Comparison of ENCODE assay signal across 25 mouse cellular contexts in genomic region chr17:43500513-43500912, GRCm38 (mm10). TPM values are rescaled to one million over a fixed set of nuclear protein-coding genes. Genes with fewer than 3 reads are reported as not detected.
DNase-seq lines count a peak whose midpoint lies in the region; ATAC-seq and TF ChIP-seq lines count a peak whose summit lies in the region.
"Had no signal": no experiment of that assay in that cellular context is flagged by ENCODE, and none has a peak within 500 bp of the region (broad histone marks: within the 10 kb centered on the region; RNA-seq: fewer than 3 reads in every experiment).

No protein-coding gene starts in this region.

- no peaks in the 10 kb centered on the region for H3K36me3 ChIP-seq in midbrain, embryonic 11.5 days (ENCODE audit: control insufficient read depth, insufficient read depth, low read length)
- no peaks in the 10 kb centered on the region for H3K36me3 ChIP-seq in midbrain, postnatal 0 days (ENCODE audit: insufficient read depth, low read length)
- H3K36me3 ChIP-seq in neural tube, embryonic 15.5 days = no peaks in the 10 kb centered on the region
- H3K36me3 ChIP-seq: embryonic facial prominence, embryonic 10.5 days; heart, embryonic 13.5 days had no signal

- H3K27me3 ChIP-seq in midbrain, embryonic 11.5 days (ENCODE audit: control insufficient read depth, insufficient read depth, low read length) = no peaks in the 10 kb centered on the region
- no peaks in the 10 kb centered on the region for H3K27me3 ChIP-seq in midbrain, postnatal 0 days (ENCODE audit: insufficient read depth, low read length)
- no peaks in the 10 kb centered on the region for H3K27me3 ChIP-seq in neural tube, embryonic 15.5 days (replicated peaks)
- H3K27me3 ChIP-seq: CH12.LX; forebrain, embryonic 13.5 days; heart, embryonic 13.5 days; Patski had no signal

- no peak overlapping the region for H3K27ac ChIP-seq in midbrain, embryonic 11.5 days (ENCODE audit: low read depth, low read length)
- H3K27ac ChIP-seq in midbrain, postnatal 0 days (ENCODE audit: low read depth, low read length) = no peak overlapping the region
- H3K27ac ChIP-seq in neural tube, embryonic 15.5 days (replicated peaks) = no peak overlapping the region
- H3K27ac ChIP-seq: embryonic facial prominence, embryonic 10.5 days; forebrain, embryonic 13.5 days; gastrocnemius, adult 2 months; heart, embryonic 13.5 days had no signal

- DNase-seq in midbrain, embryonic 11.5 days (ENCODE audit: low spot score, missing footprints) = peak; percentile 62
- DNase-seq in midbrain, postnatal 0 days (ENCODE audit: low spot score) = no peak
- peak; percentile 83 for DNase-seq in kidney, adult 9 months
- peak; percentile 32 for DNase-seq in kidney, postnatal 10 days
- no peak for DNase-seq in right cerebral cortex, postnatal 14 days
- no peak for DNase-seq in adrenal gland, adult 18-20 months (ENCODE audit: low spot score in 2 of 2)
- DNase-seq: adrenal gland, adult 2 months; adrenal gland, postnatal 25 days; cerebellum, adult 18-20 months; cerebellum, adult 9-11 months; cerebellum, postnatal 36 days; gastrocnemius, adult 2 months; gastrocnemius, postnatal 25 days; heart, postnatal 36 days had no signal

- 74% methylated on average over 1 of the region's 1 CpGs for WGBS in midbrain, embryonic 11.5 days
- WGBS in midbrain, postnatal 0 days = 89% methylated on average over 1 of the region's 1 CpGs
- WGBS in neural tube, embryonic 15.5 days = 84% methylated on average over 1 of the region's 1 CpGs

- ATAC-seq in midbrain, embryonic 11.5 days (ENCODE audit: low FRiP score) = no peak
- ATAC-seq in midbrain, postnatal 0 days (ENCODE audit: low FRiP score) = no peak
- ATAC-seq in neural tube, embryonic 15.5 days (ENCODE audit: low FRiP score) = no peak
- ATAC-seq: activated CD4-positive, CD25-positive, alpha-beta regulatory T cell, adult 4 months; forebrain, embryonic 13.5 days; Patski had no signal

- no peaks in the 10 kb centered on the region for H3K4me1 ChIP-seq in midbrain, embryonic 11.5 days (ENCODE audit: control insufficient read depth, insufficient read depth, low read length)
- no peaks in the 10 kb centered on the region for H3K4me1 ChIP-seq in midbrain, postnatal 0 days (ENCODE audit: insufficient read depth, low read length)
- H3K4me1 ChIP-seq in neural tube, embryonic 15.5 days = no peaks in the 10 kb centered on the region
- H3K4me1 ChIP-seq: forebrain, embryonic 13.5 days had no signal

- no peak overlapping the region for H3K9ac ChIP-seq in midbrain, embryonic 11.5 days (ENCODE audit: low read length)
- H3K9ac ChIP-seq in midbrain, postnatal 0 days (replicated peaks; ENCODE audit: low read length, poor library complexity, severe bottlenecking) = no peak overlapping the region
- no peak overlapping the region for H3K9ac ChIP-seq in neural tube, embryonic 15.5 days (replicated peaks)
- H3K9ac ChIP-seq: forebrain, embryonic 13.5 days; heart, embryonic 13.5 days had no signal

- no peaks in the 10 kb centered on the region for H3K9me3 ChIP-seq in midbrain, embryonic 11.5 days (ENCODE audit: control insufficient read depth, low read length)
- H3K9me3 ChIP-seq in midbrain, postnatal 0 days (ENCODE audit: low read length) = no peaks in the 10 kb centered on the region
- H3K9me3 ChIP-seq in neural tube, embryonic 15.5 days (replicated peaks) = no peaks in the 10 kb centered on the region
- H3K9me3 ChIP-seq: embryonic facial prominence, embryonic 10.5 days; forebrain, embryonic 13.5 days; heart, embryonic 13.5 days had no signal

- H3K4me3 ChIP-seq in midbrain, embryonic 11.5 days (ENCODE audit: low read depth, low read length) = no peak overlapping the region
- H3K4me3 ChIP-seq in midbrain, postnatal 0 days (ENCODE audit: low read depth, low read length) = no peak overlapping the region
- H3K4me3 ChIP-seq in neural tube, embryonic 15.5 days (replicated peaks) = no peak overlapping the region
- H3K4me3 ChIP-seq: embryonic facial prominence, embryonic 10.5 days; forebrain, embryonic 13.5 days; gastrocnemius, adult 2 months; heart, embryonic 13.5 days had no signal

- H3K4me2 ChIP-seq in midbrain, embryonic 11.5 days = no peak overlapping the region
- H3K4me2 ChIP-seq in midbrain, postnatal 0 days (ENCODE audit: low read depth, low read length, poor library complexity, severe bottlenecking) = no peak overlapping the region
- no peak overlapping the region for H3K4me2 ChIP-seq in neural tube, embryonic 15.5 days
- H3K4me2 ChIP-seq: forebrain, embryonic 13.5 days; heart, embryonic 13.5 days had no signal

- TF ChIP-seq CTCF in midbrain, postnatal 0 days (IDR thresholded peaks at IDR 0.05) = no peak

RNA-seq across cellular contexts. Expression of gene Mep1a, which starts 2.1 kb away (rescaled TPM):
- 0.14 TPM in 1 of 2 replicates, not detected in the other for polyA plus RNA-seq in midbrain, embryonic 11.5 days (2014; fragmentation: Nextera tagmentation; extraction: Ambion mirVana)
- 0.19 TPM in 1 of 2 replicates, not detected in the other for total RNA-seq in midbrain, postnatal 0 days (2014; rRNA removed)
- polyA plus RNA-seq in midbrain, postnatal 0 days (2015; fragmentation: Nextera tagmentation; extraction: Ambion mirVana) = 0.15 TPM in 1 of 2 replicates, not detected in the other
- total RNA-seq in adrenal gland, adult 18-20 months (2021) = under 1 TPM in 1 of 2 experiments, not detected in 1; 0.23 TPM
- 0.06 and 6.6 TPM in 2 replicates for polyA plus RNA-seq in neural tube, embryonic 15.5 days (2015; fragmentation: Nextera tagmentation; extraction: Ambion mirVana)
- total RNA-seq: adrenal gland, postnatal 25 days; CH12.LX; gastrocnemius, adult 2 months; gastrocnemius, postnatal 25 days; granulocyte monocyte progenitor cell, adult 5-6 weeks; heart, adult 8-10 months; heart, postnatal 36 days had no signal
- polyA plus RNA-seq: activated CD4-positive, CD25-positive, alpha-beta regulatory T cell, adult 4 months; adrenal gland, adult 2 months; embryonic facial prominence, embryonic 10.5 days; heart, embryonic 13.5 days; heart, postnatal 0 days; hindbrain, embryonic 11.5 days had no signal

RNA-seq across cellular contexts. Expression of gene Ankrd66, which starts 42.9 kb away (rescaled TPM):
- polyA plus RNA-seq in midbrain, embryonic 11.5 days (2014; fragmentation: Nextera tagmentation; extraction: Ambion mirVana) = 0.16 and 0.25 TPM in 2 replicates
- 1.1 TPM in 1 of 2 replicates, not detected in the other for total RNA-seq in midbrain, postnatal 0 days (2014; rRNA removed)
- 0.88 and 0.93 TPM in 2 replicates for polyA plus RNA-seq in midbrain, postnatal 0 days (2015; fragmentation: Nextera tagmentation; extraction: Ambion mirVana)
- not detected for total RNA-seq in adrenal gland, adult 18-20 months (2021)
- polyA plus RNA-seq in neural tube, embryonic 15.5 days (2015; fragmentation: Nextera tagmentation; extraction: Ambion mirVana) = 0.32 and 0.42 TPM in 2 replicates
- total RNA-seq: adrenal gland, adult 2 months; adrenal gland, postnatal 25 days; CH12.LX; gastrocnemius, adult 2 months; gastrocnemius, postnatal 25 days; granulocyte monocyte progenitor cell, adult 5-6 weeks; heart, adult 8-10 months; heart, postnatal 36 days had no signal
- polyA plus RNA-seq: activated CD4-positive, CD25-positive, alpha-beta regulatory T cell, adult 4 months; adrenal gland, adult 2 months; heart, embryonic 13.5 days; heart, postnatal 0 days; Patski had no signal

Comparison
In these comparisons a context has a peak if more than half of its experiments do, and no peak if none do; other contexts are left out.
1. DNase-seq: peak in midbrain, embryonic 11.5 days (single experiment), kidney, adult 9 months (single experiment) and kidney, postnatal 10 days (single experiment); none in midbrain, postnatal 0 days (single experiment), right cerebral cortex, postnatal 14 days (single experiment) and adrenal gland, adult 18-20 months (0 of 2).